Mouse (Mus musculus) CH12.LX (cell line): ENCODE data around the gene M6pr.

ENCODE experiments used
- CHD1 ChIP-seq: IDR thresholded peaks from 2 replicates; pipeline ENCODE4 v1.6.1; 2012; ENCODE audit warnings: low read depth, low read length, improper control_type of control experiment, inconsistent platforms
- CTCF ChIP-seq, 2 experiments: IDR thresholded peaks in 1 of 2; conservative IDR thresholded peaks in 1 of 2; 2 replicates each; pipeline ENCODE4 v1.5.1; 2011 to 2012; ENCODE audit warnings: low read depth in 2 of 2, low read length in 2 of 2, improper control_type of control experiment in 1 of 2, inconsistent platforms in 1 of 2, mild to moderate bottlenecking in 1 of 2, moderate library complexity in 1 of 2
- E2F4 ChIP-seq: IDR thresholded peaks from 2 replicates; pipeline ENCODE4 v1.6.1; 2011; ENCODE audit warnings: low read depth, low read length, improper control_type of control experiment; ENCODE audit not compliant: insufficient replicate concordance
- ELF1 ChIP-seq: IDR thresholded peaks from 2 replicates; pipeline ENCODE4 v1.6.1; 2014; ENCODE audit warnings: low read depth, mild to moderate bottlenecking, inconsistent platforms, low read length, improper control_type of control experiment
- EP300 ChIP-seq: IDR thresholded peaks from 2 replicates; pipeline ENCODE4 v1.6.1; 2011; ENCODE audit warnings: low read length, improper control_type of control experiment
- HCFC1 ChIP-seq: IDR thresholded peaks from 2 replicates; pipeline ENCODE4 v1.6.1; 2012; ENCODE audit warnings: low read depth, mild to moderate bottlenecking, inconsistent platforms, low read length, improper control_type of control experiment
- JUN ChIP-seq: IDR thresholded peaks from 2 replicates; pipeline ENCODE4 v1.6.1; 2011; ENCODE audit warnings: low read depth, mild to moderate bottlenecking, low read length, improper control_type of control experiment, moderate library complexity; ENCODE audit not compliant: insufficient read depth
- POLR2A ChIP-seq: IDR thresholded peaks from 2 replicates; pipeline ENCODE4 v1.6.1; 2011; ENCODE audit warnings: low read depth, mild to moderate bottlenecking, improper control_type of control experiment, low read length
- POLR2AphosphoS2 ChIP-seq: IDR thresholded peaks from 2 replicates; pipeline ENCODE4 v1.6.1; 2011; ENCODE audit warnings: low read depth, low read length, improper control_type of control experiment
- TBP ChIP-seq: conservative IDR thresholded peaks from 2 replicates; pipeline ENCODE4 v1.6.1; 2011; ENCODE audit warnings: low read depth, low read length, improper control_type of control experiment
- USF1 ChIP-seq: IDR thresholded peaks from 2 replicates; pipeline ENCODE4 v1.6.1; 2014; ENCODE audit warnings: low read depth, mild to moderate bottlenecking, inconsistent platforms, low read length, improper control_type of control experiment
- USF2 ChIP-seq: conservative IDR thresholded peaks from 2 replicates; pipeline ENCODE4 v1.6.1; 2011; ENCODE audit warnings: low read depth, low read length, improper control_type of control experiment
- ZMIZ1 ChIP-seq: IDR thresholded peaks from 2 replicates; pipeline ENCODE4 v1.6.1; 2012; ENCODE audit warnings: low read depth, mild to moderate bottlenecking, inconsistent platforms, low read length, improper control_type of control experiment
- ZNF384 ChIP-seq: IDR thresholded peaks from 2 replicates; pipeline ENCODE4 v1.6.1; 2012; ENCODE audit warnings: low read depth, low read length, improper control_type of control experiment, inconsistent platforms

- TF ChIP-seq USF1, result no peak
- TF ChIP-seq POLR2AphosphoS2, result no peak
- TF ChIP-seq CTCF (conservative IDR thresholded peaks at IDR 0.05 in 1 of 2, IDR thresholded peaks at IDR 0.05 in 1 of 2; ENCODE audit: low read depth in 2 of 2, low read length in 2 of 2), result no peak
- no peak for TF ChIP-seq JUN
- TF ChIP-seq HCFC1, result no peak
- TF ChIP-seq ELF1, result no peak
- TF ChIP-seq ZMIZ1, result no peak
- TF ChIP-seq CHD1, result no peak
- no peak for TF ChIP-seq EP300
- no peak for TF ChIP-seq TBP
- TF ChIP-seq ZNF384, result no peak
- TF ChIP-seq POLR2A, result no peak
- TF ChIP-seq E2F4, result no peak
- TF ChIP-seq USF2, result no peak
Measured at GRCm38 (mm10) chr6:122284304-122284703, 24.2 kb upstream of the M6pr start.
